Mouse (Mus musculus): ENCODE data around the gene Lrmp. TPM values are rescaled to one million over a fixed set of nuclear protein-coding genes. Genes with fewer than 3 reads are reported as not detected.

The Lrmp gene
- polyA plus RNA-seq, 1 experiment, result 193 TPM

GRCm38 (mm10) chr6:145179665-145180064, 64.2 kb downstream of the Lrmp start:
- 41% methylated on average over 6 of the region's 6 CpGs for WGBS
- TF ChIP-seq CTCF (IDR thresholded peaks at IDR 0.05; ENCODE audit: control insufficient read depth, insufficient read depth, low read length) (peak; percentile 60), POLR2A (IDR thresholded peaks at IDR 0.05; ENCODE audit: borderline replicate concordance, control insufficient read depth, low read depth, low read length) (no peak)
- Histone ChIP-seq H3K27ac (ENCODE audit: control insufficient read depth, insufficient read depth, low read depth, low read length, poor library complexity) (no peak overlapping the region), H3K4me1 (ENCODE audit: control insufficient read depth, insufficient read depth, low read length) (no peaks in the 10 kb centered on the region), H3K4me3 (replicated peaks; ENCODE audit: control insufficient read depth, low read depth, low read length) (no peak overlapping the region)

GRCm38 (mm10) chr6:145182044-145182443, 66.6 kb downstream of the Lrmp start:
- H3K4me3 ChIP-seq (replicated peaks; ENCODE audit: control insufficient read depth, low read depth, low read length), result no peak overlapping the region
- H3K27ac ChIP-seq (ENCODE audit: control insufficient read depth, insufficient read depth, low read depth, low read length, poor library complexity), result no peak overlapping the region
- no peak for TF ChIP-seq CTCF (IDR thresholded peaks at IDR 0.05; ENCODE audit: control insufficient read depth, insufficient read depth, low read length)
- TF ChIP-seq POLR2A (IDR thresholded peaks at IDR 0.05; ENCODE audit: borderline replicate concordance, control insufficient read depth, low read depth, low read length), result no peak
- H3K4me1 ChIP-seq (ENCODE audit: control insufficient read depth, insufficient read depth, low read length), result no peaks in the 10 kb centered on the region
- WGBS, result 68% methylated on average over 8 of the region's 8 CpGs

- 89% methylated on average over 1 of the region's 1 CpGs for WGBS
- Histone ChIP-seq H3K4me3 (replicated peaks; ENCODE audit: control insufficient read depth, low read depth, low read length) (no peak overlapping the region), H3K27ac (ENCODE audit: control insufficient read depth, insufficient read depth, low read depth, low read length, poor library complexity) (no peak overlapping the region), H3K4me1 (ENCODE audit: control insufficient read depth, insufficient read depth, low read length) (no peaks in the 10 kb centered on the region; the same call in 1 of the 2 replicates)
- TF ChIP-seq CTCF (IDR thresholded peaks at IDR 0.05; ENCODE audit: control insufficient read depth, insufficient read depth, low read length) (no peak), POLR2A (IDR thresholded peaks at IDR 0.05; ENCODE audit: borderline replicate concordance, control insufficient read depth, low read depth, low read length) (no peak)
Observed at GRCm38 (mm10) chr6:145186096-145186495, 70.6 kb downstream of the Lrmp start.

- Histone ChIP-seq H3K4me3 (replicated peaks; ENCODE audit: control insufficient read depth, low read depth, low read length) (peak overlapping the region; percentile 62), H3K27ac (ENCODE audit: control insufficient read depth, insufficient read depth, low read depth, low read length, poor library complexity) (no peak overlapping the region), H3K4me1 (ENCODE audit: control insufficient read depth, insufficient read depth, low read length) (no peaks in the 10 kb centered on the region; the same call in 1 of the 2 replicates)
- 51% methylated on average over 27 of the region's 27 CpGs for WGBS
- TF ChIP-seq CTCF (IDR thresholded peaks at IDR 0.05; ENCODE audit: control insufficient read depth, insufficient read depth, low read length) (no peak), POLR2A (IDR thresholded peaks at IDR 0.05; ENCODE audit: borderline replicate concordance, control insufficient read depth, low read depth, low read length) (no peak)
Observed at GRCm38 (mm10) chr6:145187093-145188088, 71.9 kb downstream of the Lrmp start.

GRCm38 (mm10) chr6:145193038-145193437, 77.6 kb downstream of the Lrmp start:
- no peaks in the 10 kb centered on the region; the same call in 1 of the 2 replicates for H3K4me1 ChIP-seq (ENCODE audit: control insufficient read depth, insufficient read depth, low read length)
- no peak for TF ChIP-seq POLR2A (IDR thresholded peaks at IDR 0.05; ENCODE audit: borderline replicate concordance, control insufficient read depth, low read depth, low read length)
- no peak for TF ChIP-seq CTCF (IDR thresholded peaks at IDR 0.05; ENCODE audit: control insufficient read depth, insufficient read depth, low read length)
- H3K27ac ChIP-seq (ENCODE audit: control insufficient read depth, insufficient read depth, low read depth, low read length, poor library complexity), result no peak overlapping the region
- 79% methylated on average over 3 of the region's 3 CpGs for WGBS
- H3K4me3 ChIP-seq (replicated peaks; ENCODE audit: control insufficient read depth, low read depth, low read length), result no peak overlapping the region

GRCm38 (mm10) chr6:145193446-145193845, 78.0 kb downstream of the Lrmp start:
- TF ChIP-seq POLR2A (IDR thresholded peaks at IDR 0.05; ENCODE audit: borderline replicate concordance, control insufficient read depth, low read depth, low read length) (no peak), CTCF (IDR thresholded peaks at IDR 0.05; ENCODE audit: control insufficient read depth, insufficient read depth, low read length) (no peak)
- no peaks in the 10 kb centered on the region; the same call in 1 of the 2 replicates for H3K4me1 ChIP-seq (ENCODE audit: control insufficient read depth, insufficient read depth, low read length)
- H3K4me3 ChIP-seq (replicated peaks; ENCODE audit: control insufficient read depth, low read depth, low read length), result no peak overlapping the region
- no peak overlapping the region for H3K27ac ChIP-seq (ENCODE audit: control insufficient read depth, insufficient read depth, low read depth, low read length, poor library complexity)
- 20% methylated on average over 11 of the region's 11 CpGs for WGBS

- no peak for TF ChIP-seq CTCF (IDR thresholded peaks at IDR 0.05; ENCODE audit: control insufficient read depth, insufficient read depth, low read length)
- no peak for TF ChIP-seq POLR2A (IDR thresholded peaks at IDR 0.05; ENCODE audit: borderline replicate concordance, control insufficient read depth, low read depth, low read length)
- no peak overlapping the region for H3K4me3 ChIP-seq (replicated peaks; ENCODE audit: control insufficient read depth, low read depth, low read length)
- WGBS, result 91% methylated on average over 8 of the region's 8 CpGs
- no peaks in the 10 kb centered on the region; the same call in 1 of the 2 replicates for H3K4me1 ChIP-seq (ENCODE audit: control insufficient read depth, insufficient read depth, low read length)
- no peak overlapping the region for H3K27ac ChIP-seq (ENCODE audit: control insufficient read depth, insufficient read depth, low read depth, low read length, poor library complexity)
Observed at GRCm38 (mm10) chr6:145197949-145198686, 82.7 kb downstream of the Lrmp start.

All from bone marrow, adult 2 months (tissue).